Mouse (Mus musculus) neural tube, embryonic 15.5 days (tissue): ENCODE results near the gene Heatr3. TPM values are rescaled to one million over a fixed set of nuclear protein-coding genes. Genes with fewer than 3 reads are reported as not detected.

ENCODE experiments used
- microRNA-seq: library from miRNA; unstranded; fragments of <30 nt; microRNA quantifications from one replicate; pipeline ENCODE4, GENCODE M21; 2017
- polyA plus RNA-seq: library from polyadenylated mRNA; unstranded; fragments of >200 nt; fragmentation: Nextera tagmentation; extraction: Ambion mirVana; gene quantifications from 2 replicates; pipeline ENCODE4 v1.2.1, GENCODE M21; 2015

Gene Heatr3
- polyA plus RNA-seq, 1 experiment from 2014 or later: 39.9 TPM

Small RNA genes within 50 kb of the gene (microRNA-seq; reads per million reads assigned to microRNA genes)
- 0.87 reads per million for gene Mir7071

Other genes starting within 250 kb of the Heatr3 start
- 16.5 and 18.5 TPM in 2 replicates for gene Zfp423, start 178.3 kb upstream of the Heatr3 start, polyA plus RNA-seq
- gene Cnep1r1, start 19.1 kb upstream of the Heatr3 start, polyA plus RNA-seq: 39.3 and 41.1 TPM in 2 replicates
- gene Tent4b, start 61.4 kb downstream of the Heatr3 start, polyA plus RNA-seq: 8.5 and 9.7 TPM in 2 replicates
- gene Adcy7, start 134.5 kb downstream of the Heatr3 start, polyA plus RNA-seq: 6.0 and 10.7 TPM in 2 replicates
- gene Brd7, start 224.3 kb downstream of the Heatr3 start, polyA plus RNA-seq: 56.5 and 64.3 TPM in 2 replicates